Mouse (Mus musculus): ENCODE measurements around the gene Amz1. TPM values are rescaled to one million over a fixed set of nuclear protein-coding genes. Genes with fewer than 3 reads are reported as not detected.

Amz1 gene
- total and polyA plus RNA-seq, 2 experiments from 2014 or later: 0.08 to 0.94 TPM

GRCm38 (mm10) chr5:140790392-140790791 is 66.5 kb downstream of the Amz1 start:
- no peak overlapping the region for H3K4me2 ChIP-seq (ENCODE audit: low read depth, low read length)
- peaks cover 62% of the 10 kb centered on the region for H3K4me1 ChIP-seq (ENCODE audit: control insufficient read depth, insufficient read depth)

GRCm38 (mm10) chr5:140790937-140791877 is 67.3 kb downstream of the Amz1 start:
- no peak overlapping the region for H3K9ac ChIP-seq (replicated peaks; ENCODE audit: low read depth, low read length)
- DNase-seq (ENCODE audit: low spot score): peak; percentile 45
- WGBS: 29% methylated on average over 9 of the region's 9 CpGs

More at GRCm38 (mm10) chr5:140790392-140790791, 66.5 kb downstream of the Amz1 start:
- Histone ChIP-seq H3K4me3 (ENCODE audit: low read depth, low read length) (no peak overlapping the region), H3K9me3 (replicated peaks; ENCODE audit: control insufficient read depth, low read length) (no peaks in the 10 kb centered on the region), H3K27ac (ENCODE audit: low read depth) (peak overlapping the region; percentile 87), H3K9ac (replicated peaks; ENCODE audit: low read depth, low read length) (no peak overlapping the region), H3K27me3 (ENCODE audit: control insufficient read depth, insufficient read depth, low read length) (no peaks in the 10 kb centered on the region), H3K36me3 (replicated peaks; ENCODE audit: control insufficient read depth, insufficient read depth, low read length) (peaks cover 2% of the 10 kb centered on the region)
- ATAC-seq (ENCODE audit: insufficient read depth, low read depth): no peak
- no peak for DNase-seq (ENCODE audit: low spot score)
- TF ChIP-seq CTCF (IDR thresholded peaks at IDR 0.05; ENCODE audit: low read depth) (no peak), EP300 (IDR thresholded peaks at IDR 0.05; ENCODE audit: low read depth) (no peak)
- WGBS: 39% methylated on average over 2 of the region's 2 CpGs

GRCm38 (mm10) chr5:140792233-140792632 is 68.3 kb downstream of the Amz1 start:
- Histone ChIP-seq H3K4me3 (ENCODE audit: low read depth, low read length) (no peak overlapping the region), H3K9me3 (replicated peaks; ENCODE audit: control insufficient read depth, low read length) (no peaks in the 10 kb centered on the region), H3K27me3 (ENCODE audit: control insufficient read depth, insufficient read depth, low read length) (no peaks in the 10 kb centered on the region), H3K36me3 (replicated peaks; ENCODE audit: control insufficient read depth, insufficient read depth, low read length) (no peaks in the 10 kb centered on the region; the same call in 1 of the 2 replicates), H3K27ac (ENCODE audit: low read depth) (peak overlapping the region; percentile 87), H3K9ac (replicated peaks; ENCODE audit: low read depth, low read length) (no peak overlapping the region), H3K4me2 (ENCODE audit: low read depth, low read length) (no peak overlapping the region), H3K4me1 (ENCODE audit: control insufficient read depth, insufficient read depth) (peaks cover 56% of the 10 kb centered on the region)
- no peak for TF ChIP-seq EP300 (IDR thresholded peaks at IDR 0.05; ENCODE audit: low read depth)
- no peak for TF ChIP-seq CTCF (IDR thresholded peaks at IDR 0.05; ENCODE audit: low read depth)
- no peak for ATAC-seq (ENCODE audit: insufficient read depth, low read depth)
- WGBS: 48% methylated on average over 5 of the region's 5 CpGs
- DNase-seq (ENCODE audit: low spot score): no peak

More at GRCm38 (mm10) chr5:140790937-140791877, 67.3 kb downstream of the Amz1 start:
- Histone ChIP-seq H3K4me2 (ENCODE audit: low read depth, low read length) (peak overlapping the region; percentile 15; the same call in 1 of the 2 replicates), H3K27me3 (ENCODE audit: control insufficient read depth, insufficient read depth, low read length) (no peaks in the 10 kb centered on the region), H3K4me1 (ENCODE audit: control insufficient read depth, insufficient read depth) (peaks cover 55% of the 10 kb centered on the region), H3K36me3 (replicated peaks; ENCODE audit: control insufficient read depth, insufficient read depth, low read length) (no peaks in the 10 kb centered on the region; the same call in 1 of the 2 replicates), H3K4me3 (ENCODE audit: low read depth, low read length) (no peak overlapping the region), H3K9me3 (replicated peaks; ENCODE audit: control insufficient read depth, low read length) (no peaks in the 10 kb centered on the region), H3K27ac (ENCODE audit: low read depth) (peak overlapping the region; percentile 87)
- TF ChIP-seq CTCF (IDR thresholded peaks at IDR 0.05; ENCODE audit: low read depth) (peak; percentile 2; the same call in 1 of the 2 replicates), EP300 (IDR thresholded peaks at IDR 0.05; ENCODE audit: low read depth) (no peak)
- no peak for ATAC-seq (ENCODE audit: insufficient read depth, low read depth)

GRCm38 (mm10) chr5:140794753-140795152 is 70.8 kb downstream of the Amz1 start:
- Histone ChIP-seq H3K36me3 (replicated peaks; ENCODE audit: control insufficient read depth, insufficient read depth, low read length) (no peaks in the 10 kb centered on the region), H3K27ac (ENCODE audit: low read depth) (peak overlapping the region; percentile 84), H3K27me3 (ENCODE audit: control insufficient read depth, insufficient read depth, low read length) (no peaks in the 10 kb centered on the region), H3K4me2 (ENCODE audit: low read depth, low read length) (peak overlapping the region; percentile 16; the same call in 1 of the 2 replicates), H3K9me3 (replicated peaks; ENCODE audit: control insufficient read depth, low read length) (no peaks in the 10 kb centered on the region), H3K4me1 (ENCODE audit: control insufficient read depth, insufficient read depth) (peaks cover 73% of the 10 kb centered on the region), H3K4me3 (ENCODE audit: low read depth, low read length) (no peak overlapping the region), H3K9ac (replicated peaks; ENCODE audit: low read depth, low read length) (no peak overlapping the region)
- TF ChIP-seq EP300 (IDR thresholded peaks at IDR 0.05; ENCODE audit: low read depth) (no peak; the same call in 1 of the 2 replicates), CTCF (IDR thresholded peaks at IDR 0.05; ENCODE audit: low read depth) (no peak)
- peak; percentile 64 for DNase-seq (ENCODE audit: low spot score)
- 11% methylated on average over 3 of the region's 3 CpGs for WGBS
- peak; percentile 68 for ATAC-seq (ENCODE audit: insufficient read depth, low read depth)

GRCm38 (mm10) chr5:140795176-140795575 is 71.2 kb downstream of the Amz1 start:
- Histone ChIP-seq H3K9me3 (replicated peaks; ENCODE audit: control insufficient read depth, low read length) (no peaks in the 10 kb centered on the region), H3K27me3 (ENCODE audit: control insufficient read depth, insufficient read depth, low read length) (no peaks in the 10 kb centered on the region), H3K4me2 (ENCODE audit: low read depth, low read length) (peak overlapping the region; percentile 16; the same call in 1 of the 2 replicates), H3K36me3 (replicated peaks; ENCODE audit: control insufficient read depth, insufficient read depth, low read length) (no peaks in the 10 kb centered on the region), H3K9ac (replicated peaks; ENCODE audit: low read depth, low read length) (no peak overlapping the region), H3K4me1 (ENCODE audit: control insufficient read depth, insufficient read depth) (peaks cover 73% of the 10 kb centered on the region), H3K4me3 (ENCODE audit: low read depth, low read length) (no peak overlapping the region), H3K27ac (ENCODE audit: low read depth) (peak overlapping the region; percentile 84)
- ATAC-seq (ENCODE audit: insufficient read depth, low read depth) (no peak; the same call in 1 of the 2 replicates), DNase-seq (ENCODE audit: low spot score) (no peak)
- peak; percentile 57; the same call in 1 of the 2 replicates for TF ChIP-seq EP300 (IDR thresholded peaks at IDR 0.05; ENCODE audit: low read depth)
- TF ChIP-seq CTCF (IDR thresholded peaks at IDR 0.05; ENCODE audit: low read depth): no peak
- 16% methylated on average over 2 of the region's 2 CpGs for WGBS
